Mouse (Mus musculus) spleen, adult 2 months (tissue): ENCODE data around the gene Morf4l1.

Source experiments
- CTCF ChIP-seq: fragments of 200-500 bp; IDR thresholded peaks from 2 replicates; pipeline ENCODE4 v1.5.1; 2011; ENCODE audit warnings: mild to moderate bottlenecking, inconsistent platforms; ENCODE audit not compliant: insufficient read depth, insufficient read length, insufficient replicate concordance; ENCODE audit errors: extremely low read depth
- POLR2A ChIP-seq: fragments of 200-500 bp; IDR thresholded peaks from 2 replicates; pipeline ENCODE4 v1.6.1; 2011; ENCODE audit warnings: low read depth, low read length, inconsistent platforms

DNA sequence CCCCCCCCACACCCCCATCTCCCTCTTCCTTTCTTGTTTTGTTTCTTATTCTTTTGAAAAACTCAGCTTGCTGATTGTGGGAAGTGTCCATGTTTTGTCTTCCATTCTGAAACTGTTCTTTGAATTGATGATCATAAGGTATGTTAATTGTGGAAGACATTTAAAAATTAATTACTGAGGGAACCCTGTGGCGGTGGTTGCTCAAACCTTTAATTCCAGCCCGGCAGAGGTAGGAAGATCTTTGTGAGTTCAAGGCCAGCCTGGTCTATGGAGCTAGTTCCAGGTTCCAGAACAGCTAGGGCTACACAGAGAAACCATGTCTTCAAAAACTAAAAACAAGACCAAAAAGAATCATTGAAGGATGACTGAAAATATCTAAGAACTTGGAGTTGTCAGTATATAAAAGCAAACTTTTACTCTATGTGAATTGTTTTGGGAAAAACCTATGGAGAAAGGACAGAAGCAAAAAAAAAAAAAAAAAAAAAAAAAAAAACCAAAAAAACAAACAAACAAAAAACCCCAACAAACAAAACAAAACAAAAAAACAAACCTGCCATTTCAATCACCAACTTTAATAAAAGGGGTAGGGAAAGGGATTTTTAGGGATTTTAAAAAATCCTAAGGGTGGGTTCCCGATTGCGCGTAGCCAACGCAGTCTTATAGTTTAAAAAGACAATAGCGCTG lies 11.0 kb upstream of the Morf4l1 start:
- TF ChIP-seq CTCF (no peak), POLR2A (no peak)
